8 mouse cellular contexts compared by ENCODE assay signal in genomic region chr13:52818760-52819159, GRCm38 (mm10).
DNase-seq lines count a peak whose midpoint lies in the region; ATAC-seq and TF ChIP-seq lines count a peak whose summit lies in the region.

No protein-coding gene starts in this region.

- H3K9ac ChIP-seq in embryonic facial prominence, embryonic 15.5 days: no peak overlapping the region

- 35% methylated on average over 3 of the region's 3 CpGs for WGBS in embryonic facial prominence, embryonic 15.5 days
- WGBS in small intestine, adult 2 months: 5% methylated on average over 3 of the region's 3 CpGs

- no peak overlapping the region for H3K4me3 ChIP-seq in embryonic facial prominence, embryonic 15.5 days (replicated peaks)
- no peak overlapping the region for H3K4me3 ChIP-seq in small intestine, adult 2 months (ENCODE audit: low read depth, low read length)

- intact Hi-C loops in heart, postnatal 25 days (cut with DNase I): no loop called here

- no peak for TF ChIP-seq CTCF in small intestine, adult 2 months (IDR thresholded peaks at IDR 0.05; ENCODE audit: extremely low read depth, insufficient read length, insufficient replicate concordance, low read depth, low read length)

- TF ChIP-seq POLR2A in small intestine, adult 2 months (IDR thresholded peaks at IDR 0.05; ENCODE audit: low read depth, low read length): no peak

- H3K4me2 ChIP-seq in embryonic facial prominence, embryonic 15.5 days (replicated peaks): no peak overlapping the region

- no peaks in the 10 kb centered on the region for H3K9me3 ChIP-seq in embryonic facial prominence, embryonic 15.5 days (replicated peaks)

- H3K4me1 ChIP-seq in embryonic facial prominence, embryonic 15.5 days: peaks cover 50% of the 10 kb centered on the region
- peaks cover 44% of the 10 kb centered on the region for H3K4me1 ChIP-seq in small intestine, adult 2 months (ENCODE audit: control insufficient read depth, insufficient read depth, insufficient read length, low read length)

- peak; percentile 33 for ATAC-seq in CD4-positive, CD25-positive, alpha-beta regulatory T cell, adult 4 months
- ATAC-seq in embryonic facial prominence, embryonic 15.5 days (ENCODE audit: insufficient number of reproducible peaks, low FRiP score, low TSS enrichment, low read depth): no peak
- no peak for ATAC-seq in erythroblast, adult 5-6 weeks (replicated peaks; ENCODE audit: low FRiP score, poor library complexity, severe bottlenecking)

- H3K36me3 ChIP-seq in embryonic facial prominence, embryonic 15.5 days: no peaks in the 10 kb centered on the region
- H3K36me3 ChIP-seq in small intestine, adult 2 months (ENCODE audit: control insufficient read depth, insufficient read depth, low read length): no peaks in the 10 kb centered on the region

- no peaks in the 10 kb centered on the region for H3K27me3 ChIP-seq in embryonic facial prominence, embryonic 15.5 days
- H3K27me3 ChIP-seq in small intestine, adult 2 months (ENCODE audit: control insufficient read depth, insufficient read depth, low read length): no peaks in the 10 kb centered on the region

- peak; percentile 74 for DNase-seq in adrenal gland, postnatal 10 days
- peak; percentile 38 for DNase-seq in heart, postnatal 25 days (ENCODE audit: low spot score)
- DNase-seq in liver: peak; percentile 64
- DNase-seq in layer of hippocampus, adult 11-12 months (ENCODE audit: low spot score): no peak

- H3K27ac ChIP-seq in embryonic facial prominence, embryonic 15.5 days (replicated peaks): peak overlapping the region; percentile 59
- peak overlapping the region; percentile 50 for H3K27ac ChIP-seq in small intestine, adult 2 months (ENCODE audit: insufficient read depth, low read depth, low read length)
